Mouse (Mus musculus): ENCODE data around the gene Chst15.

- TF ChIP-seq POLR2A (IDR thresholded peaks at IDR 0.05; ENCODE audit: borderline replicate concordance, insufficient read depth, low read length), result no peak
- no peak for TF ChIP-seq CTCF (IDR thresholded peaks at IDR 0.05; ENCODE audit: borderline replicate concordance, insufficient read depth, low read depth, low read length)
Measured at GRCm38 (mm10) chr7:132234250-132234649, 82.8 kb downstream of the Chst15 start.
